Mouse (Mus musculus) MN1 (cell line): ENCODE measurements around the gene Farsa.
A peak's percentile ranks its signal among the peaks of the same experiment; 100 is the strongest.

Source experiments
- DNase-seq: peaks from one replicate; pipeline ENCODE4 v3.0.0-alpha.2; 2016; ENCODE audit warnings: low spot score

Farsa gene

DNA sequence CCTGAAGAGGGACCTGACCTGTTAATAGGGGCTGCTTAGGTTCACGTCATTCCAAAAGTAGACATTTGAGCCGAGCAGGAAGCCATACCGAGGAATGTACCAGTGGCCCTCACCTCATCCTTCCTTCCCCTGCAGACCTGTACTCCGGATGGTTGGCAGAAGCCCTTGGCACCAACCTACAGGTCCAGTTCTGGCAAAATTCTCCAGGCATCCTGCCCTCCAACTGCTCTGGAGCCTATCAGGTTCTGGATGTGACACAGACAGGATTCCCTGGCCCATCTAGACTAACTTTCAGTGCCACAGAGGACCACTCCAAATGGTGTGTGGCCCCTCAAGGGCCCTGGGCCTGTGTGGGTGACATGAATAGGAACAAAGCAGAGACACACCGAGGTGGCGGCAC lies 53.8 kb downstream of the Farsa start:
- DNase-seq = no peak

DNA sequence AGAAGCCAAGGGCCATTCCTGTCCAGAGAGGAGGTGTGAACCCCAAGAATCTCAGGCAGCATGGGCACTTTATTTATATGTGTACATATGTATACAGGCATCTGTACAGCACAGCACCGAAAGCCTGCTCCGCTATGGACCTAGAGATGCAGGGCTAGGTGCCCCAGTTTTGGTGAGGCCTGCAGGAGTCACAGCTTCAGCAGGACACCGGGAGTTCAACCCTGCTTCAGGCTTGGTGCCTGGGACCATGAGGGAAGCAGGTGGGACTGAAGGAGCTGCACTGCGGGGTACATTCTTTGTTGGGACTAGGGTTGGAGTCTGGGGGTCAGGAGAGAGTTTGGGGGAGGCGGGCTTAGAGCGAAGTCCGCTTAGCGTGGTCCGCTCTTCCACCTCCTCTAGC lies 55.1 kb downstream of the Farsa start:
- no peak for DNase-seq

DNA sequence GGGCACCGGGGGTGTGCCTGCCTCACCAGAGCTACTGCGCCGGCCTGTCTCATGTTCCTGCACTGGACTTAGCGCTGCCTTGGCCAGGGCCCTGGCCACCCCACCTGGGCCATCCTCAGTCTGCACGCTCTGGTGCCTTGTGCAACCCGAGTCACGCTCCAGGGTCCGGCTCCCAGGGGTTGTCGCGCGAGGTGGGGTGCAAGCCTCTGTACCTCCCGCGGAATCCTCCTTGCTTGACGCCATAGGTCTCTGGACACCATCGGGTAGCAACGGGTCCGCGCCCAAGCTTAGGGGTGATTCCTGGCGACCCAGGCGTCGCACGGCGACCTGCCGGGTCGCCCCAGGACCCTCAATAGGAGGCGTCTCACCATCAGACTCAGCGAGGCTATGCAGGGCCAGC lies 55.6 kb downstream of the Farsa start:
- DNase-seq = no peak

DNA sequence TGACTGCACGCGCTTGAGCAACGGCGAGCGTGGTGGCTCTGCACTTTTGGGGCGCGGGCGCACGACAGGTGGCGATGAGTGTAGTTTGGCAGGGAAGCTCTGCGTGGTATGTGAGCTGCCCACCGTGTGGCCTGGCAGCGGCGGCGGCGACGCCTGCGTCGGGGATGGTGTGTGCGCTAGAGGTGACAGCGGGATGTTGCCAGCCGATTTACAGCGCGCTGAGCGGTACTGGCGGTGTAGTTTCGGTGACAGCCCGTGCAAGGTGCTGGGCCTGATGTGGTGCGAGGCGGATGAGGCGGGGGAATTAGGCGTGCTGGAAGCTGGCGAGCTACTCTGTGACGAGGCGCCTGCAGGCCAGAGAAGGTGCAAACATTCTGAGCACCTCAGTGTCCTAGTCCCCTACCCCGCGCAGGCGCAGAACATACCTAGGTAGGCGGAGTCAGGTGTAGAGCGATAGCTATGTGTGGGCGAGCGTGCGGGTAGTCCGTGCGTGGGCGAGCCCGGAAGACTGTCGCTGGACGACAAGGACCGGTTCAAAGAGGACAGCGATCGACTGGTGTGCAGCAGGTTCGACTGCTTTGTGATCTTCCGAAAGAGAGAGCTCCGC lies 56.2 kb downstream of the Farsa start:
- DNase-seq = no peak

DNA sequence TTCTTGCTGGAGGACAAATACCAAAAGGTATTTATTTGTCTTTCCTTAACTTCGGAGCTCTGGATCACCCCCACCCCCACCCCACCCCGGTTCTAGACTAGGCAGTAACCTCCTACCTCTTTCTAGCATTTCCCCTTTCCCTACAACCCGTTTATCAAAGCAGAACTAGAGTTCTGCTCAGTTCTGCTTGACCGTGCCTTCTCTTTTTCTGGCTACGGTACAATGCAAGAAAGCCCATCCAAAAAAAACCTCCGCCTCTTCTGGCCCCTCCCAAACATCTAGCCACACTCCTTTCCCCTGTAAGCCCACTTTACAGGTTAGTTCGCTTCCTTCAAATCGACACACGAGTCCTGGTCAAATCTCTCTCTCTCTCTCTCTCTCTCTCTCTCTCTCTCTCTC lies 56.7 kb downstream of the Farsa start:
- no peak for DNase-seq

DNA sequence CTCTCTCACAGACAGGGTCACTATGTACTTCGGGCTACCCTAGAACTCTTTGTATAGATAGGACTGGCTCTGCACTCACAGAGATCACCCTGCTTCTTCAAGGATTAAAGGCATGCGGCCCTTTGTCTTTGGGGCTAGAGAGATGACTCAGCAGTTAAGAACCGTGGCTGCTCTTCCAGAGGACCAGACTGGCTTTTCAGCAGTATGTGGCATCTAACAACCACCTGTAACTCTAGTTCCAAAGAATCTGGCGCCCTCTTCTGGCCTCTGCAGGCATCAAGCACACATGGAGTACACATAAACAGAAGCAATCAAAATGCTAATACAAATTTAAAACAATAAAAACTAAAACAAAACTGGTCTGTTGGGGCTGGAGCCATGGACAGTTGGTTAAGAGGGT lies 57.2 kb downstream of the Farsa start:
- DNase-seq = peak; percentile 29

DNA sequence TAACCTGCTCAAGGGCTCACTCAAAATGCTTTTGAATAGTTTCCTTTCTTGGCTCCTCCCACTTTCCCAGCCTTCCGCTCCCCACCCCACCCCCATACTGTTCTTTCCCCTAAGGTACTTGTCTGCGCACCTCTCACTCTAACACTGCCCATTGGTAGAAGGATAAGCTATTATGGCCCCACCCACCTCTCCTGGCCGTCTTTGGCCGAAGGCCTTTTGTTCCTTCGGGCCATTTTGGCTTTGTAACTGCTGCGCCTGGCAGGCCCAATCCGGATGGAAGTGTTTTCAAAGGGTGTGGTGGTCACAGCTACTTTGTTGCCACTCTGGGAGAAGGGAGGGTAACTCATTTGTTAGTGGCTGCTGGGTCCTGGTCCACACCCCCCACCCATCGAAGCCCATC lies 58.5 kb downstream of the Farsa start:
- no peak for DNase-seq

DNA sequence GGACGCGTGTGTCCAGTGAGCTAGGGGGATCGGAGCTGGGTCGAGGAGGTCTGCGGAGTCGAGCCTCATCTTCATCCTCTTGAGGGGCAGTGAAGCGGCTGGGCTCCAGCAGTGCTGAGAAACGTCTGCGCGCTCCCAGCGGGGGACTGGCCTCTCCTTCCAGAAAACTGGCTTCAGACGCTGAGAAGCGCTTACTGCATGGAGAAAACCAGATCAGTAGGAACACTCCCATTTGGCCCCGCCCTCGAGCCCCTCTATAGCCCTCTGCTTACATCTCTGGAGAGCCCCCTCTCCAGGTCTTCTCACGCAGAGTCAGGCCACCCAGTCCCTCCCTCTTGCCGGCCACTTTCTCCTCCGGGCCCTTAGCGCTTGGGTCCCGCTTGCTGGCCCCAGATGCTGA lies 61.0 kb downstream of the Farsa start:
- no peak for DNase-seq

DNA sequence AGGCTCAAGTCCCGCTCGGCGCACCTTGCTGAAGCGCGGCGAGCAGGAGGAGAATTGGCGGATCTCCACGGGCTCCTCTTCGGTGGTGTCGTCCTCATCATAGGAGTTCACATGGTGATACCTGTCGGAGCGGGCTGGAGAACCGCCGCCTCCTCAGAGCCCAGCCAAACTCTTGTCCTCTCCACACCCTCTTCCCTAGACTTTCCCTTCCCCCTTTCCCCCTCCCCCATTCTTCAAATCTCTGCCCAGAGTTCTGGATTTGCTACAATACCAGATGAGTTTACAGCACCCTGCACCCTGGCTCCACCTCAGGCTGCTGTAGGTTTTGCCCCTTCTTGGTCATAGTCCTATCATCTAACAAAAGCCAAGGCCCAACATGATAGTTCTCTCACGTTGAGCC lies 61.9 kb downstream of the Farsa start:
- no peak for DNase-seq
